Mouse (Mus musculus) right cerebral cortex, adult 2 months (tissue): Measurements from ENCODE around the gene Otud3.
"Not testable (repeated sequence)": the region's sequence is repeated elsewhere in the genome, so short reads cannot be mapped to it uniquely, and the experiment has no call there.

Experiments used
- DNase-seq, 2 experiments: peaks; one replicate each; pipeline ENCODE4 v3.0.0; 2021 to 2022; ENCODE audit warnings: low spot score in 2 of 2

The Otud3 gene

GRCm38 (mm10) chr4:138892655-138893054 is 21.1 kb downstream of the Otud3 start:
- DNase-seq = no peak

DNA sequence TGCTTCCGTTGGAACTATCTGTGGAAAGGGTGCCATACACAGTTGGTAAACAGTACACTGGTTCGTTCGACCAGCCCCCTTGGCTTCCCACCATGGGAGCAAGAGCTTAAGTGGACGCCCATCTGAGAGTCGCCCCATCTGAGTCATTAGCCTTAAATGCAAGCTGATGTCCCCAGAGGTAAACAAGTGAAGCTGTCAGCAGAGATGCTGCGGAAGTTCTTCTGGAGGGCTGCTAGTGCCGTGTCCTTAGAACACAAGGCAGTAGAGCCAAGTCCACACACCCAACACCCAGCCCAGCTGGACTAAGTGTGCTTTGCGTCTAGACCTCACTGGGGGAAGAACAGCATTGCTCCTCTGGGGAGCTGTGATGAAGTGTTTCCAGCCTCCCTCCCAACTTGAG is 24.1 kb downstream of the Otud3 start:
- DNase-seq = no peak

DNA sequence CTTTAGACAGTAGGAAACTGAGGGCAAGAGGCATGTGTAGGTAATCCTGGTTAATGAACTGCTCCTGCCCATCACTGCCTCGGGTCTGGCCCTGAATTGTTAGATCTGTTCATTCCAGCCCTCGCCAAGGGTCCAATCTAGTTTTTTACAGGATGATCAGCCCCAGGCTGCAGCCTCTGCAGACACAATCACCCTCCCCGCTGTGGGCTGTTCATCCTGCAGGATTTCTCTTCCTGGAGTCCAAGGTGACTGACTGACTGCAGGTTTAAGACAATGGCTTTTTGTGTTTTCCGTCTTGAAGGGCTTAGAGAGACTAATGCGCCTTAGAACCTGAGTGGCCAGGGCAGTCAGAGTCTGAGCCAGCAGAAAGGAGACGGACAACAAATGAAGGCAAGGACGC is 24.6 kb downstream of the Otud3 start:
- DNase-seq = no peak

- peak; percentile 94 for DNase-seq
Measured at GRCm38 (mm10) chr4:138884261-138884660, 29.5 kb downstream of the Otud3 start.

GRCm38 (mm10) chr4:138882179-138882578 is 31.6 kb downstream of the Otud3 start:
- DNase-seq = peak; percentile 64 to 69

GRCm38 (mm10) chr4:138880811-138881584 is 32.7 kb downstream of the Otud3 start:
- no peak for DNase-seq

GRCm38 (mm10) chr4:138879808-138880207 is 33.9 kb downstream of the Otud3 start:
- no peak for DNase-seq

DNA sequence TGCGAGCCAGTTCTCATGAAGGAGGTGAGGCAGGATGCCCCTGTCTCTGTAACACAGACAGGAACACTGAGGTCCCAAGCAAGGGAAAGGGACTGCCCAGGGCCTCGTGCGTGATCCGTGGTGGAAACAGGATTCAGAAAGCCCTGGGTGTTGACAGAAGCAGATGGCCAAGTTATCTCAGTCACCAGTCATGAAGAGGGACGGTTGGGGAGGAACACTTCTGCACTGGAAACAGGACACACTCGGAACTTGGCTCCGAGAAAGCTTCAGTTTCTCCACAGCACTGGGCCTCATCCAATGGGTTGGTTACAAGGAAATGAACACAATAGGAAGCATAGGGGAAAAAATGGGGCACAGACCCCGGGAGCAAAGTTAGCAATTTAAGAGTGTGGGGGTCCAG is 35.0 kb downstream of the Otud3 start:
- no peak for DNase-seq

GRCm38 (mm10) chr4:138877731-138878130 is 36.0 kb downstream of the Otud3 start, which contains the start of gene Pla2g2e:
Gene Pla2g2e (plus strand): TSS chr4:138877942.
- DNase-seq = no peak

GRCm38 (mm10) chr4:138875986-138876385 is 37.8 kb downstream of the Otud3 start:
- no peak for DNase-seq

DNA sequence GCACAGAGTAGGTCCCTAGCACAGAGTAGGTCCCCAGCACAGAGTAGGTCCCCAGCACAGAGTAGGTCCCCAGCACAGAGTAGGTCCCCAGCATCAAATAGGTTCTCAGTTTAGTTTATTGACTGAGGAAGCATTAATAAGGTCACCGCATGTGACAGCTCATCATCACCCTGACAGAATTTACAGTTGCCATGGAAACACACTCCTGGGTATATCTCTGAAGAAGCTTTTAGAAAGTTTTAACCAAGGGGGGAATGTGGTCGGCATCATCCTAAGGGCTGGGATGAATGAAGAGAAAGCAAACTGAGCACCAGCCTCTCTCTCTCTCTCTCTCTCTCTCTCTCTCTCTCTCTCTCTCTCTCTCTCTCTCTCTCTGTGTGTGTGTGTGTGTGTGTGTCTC is 38.5 kb downstream of the Otud3 start:
- DNase-seq = not testable (repeated sequence)

GRCm38 (mm10) chr4:138873864-138874263 is 39.9 kb downstream of the Otud3 start, which contains the start of gene Gm13030:
Gene Gm13030 (minus strand): TSS chr4:138873964.
- no peak for DNase-seq

DNA sequence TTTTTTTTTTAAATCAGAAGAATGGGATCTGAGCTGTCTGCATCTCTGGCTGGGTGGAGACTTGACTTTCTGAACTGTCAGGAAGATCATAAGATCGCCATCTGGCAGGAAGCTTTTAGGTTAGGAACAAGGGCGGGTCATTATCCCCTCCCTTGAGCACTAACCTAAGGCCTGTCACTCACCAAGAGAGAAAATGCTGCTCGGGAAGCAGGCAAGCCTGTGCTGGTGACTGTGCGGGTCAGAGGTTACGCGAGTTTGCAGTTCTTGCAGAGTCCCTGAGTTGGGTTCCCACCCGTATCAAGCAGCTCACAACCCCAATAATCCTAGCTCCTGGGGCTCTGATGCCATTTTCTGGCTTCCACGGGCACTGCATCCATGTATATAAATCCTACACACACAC is 45.1 kb downstream of the Otud3 start:
- no peak for DNase-seq

DNA sequence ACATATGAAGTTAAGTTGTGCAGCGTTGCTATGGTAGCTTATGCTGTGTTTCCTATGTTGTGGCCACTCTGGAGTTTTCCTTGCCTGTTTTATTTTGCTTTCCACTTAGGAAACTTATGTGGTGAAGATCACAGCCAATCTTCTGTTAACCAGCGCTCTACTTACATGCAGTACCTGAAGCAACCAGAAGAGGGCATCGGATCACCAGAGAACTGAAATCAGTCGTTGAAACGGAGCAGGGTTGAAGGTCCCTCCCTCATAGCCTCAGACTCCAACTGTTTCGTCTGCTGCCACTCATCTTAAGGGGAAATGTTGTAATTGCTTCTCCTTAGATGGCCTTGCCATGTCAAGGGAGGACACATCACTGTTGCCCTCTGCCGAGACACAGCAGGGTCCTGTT is 47.3 kb downstream of the Otud3 start:
- DNase-seq = peak; percentile 88 to 89

- no peak for DNase-seq
Measured at GRCm38 (mm10) chr4:138865991-138866390, 47.8 kb downstream of the Otud3 start.

DNA sequence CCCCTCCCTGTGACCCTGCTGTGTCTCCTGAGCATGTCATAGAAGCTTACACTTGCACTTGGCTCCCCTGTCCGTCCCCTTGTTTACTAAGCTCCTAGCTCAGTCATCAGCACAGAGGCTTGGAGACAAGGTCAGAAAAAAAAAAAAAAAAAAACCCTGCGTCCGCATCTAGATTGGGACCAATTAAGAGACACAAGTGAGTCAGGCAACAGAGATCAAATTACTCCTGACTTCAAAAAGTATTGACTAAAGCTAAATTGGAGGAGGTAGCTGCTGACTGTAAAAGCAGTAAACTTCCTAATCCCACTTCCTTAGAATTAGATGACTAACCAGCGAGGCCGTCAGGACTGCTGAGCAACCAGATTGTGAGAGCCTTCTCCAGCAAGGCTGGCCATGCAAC is 48.7 kb downstream of the Otud3 start:
- no peak for DNase-seq

GRCm38 (mm10) chr4:138863344-138863998 is 50.3 kb downstream of the Otud3 start, which contains the start of gene Pla2g5:
Gene Pla2g5 (minus strand): TSS chr4:138863482.
- no peak for DNase-seq

- peak; percentile 81 for DNase-seq
Measured at GRCm38 (mm10) chr4:138859728-138860127, 54.0 kb downstream of the Otud3 start.

GRCm38 (mm10) chr4:138859245-138859644 is 54.5 kb downstream of the Otud3 start:
- peak in 1 of 2 experiments; percentile 18 for DNase-seq

DNA sequence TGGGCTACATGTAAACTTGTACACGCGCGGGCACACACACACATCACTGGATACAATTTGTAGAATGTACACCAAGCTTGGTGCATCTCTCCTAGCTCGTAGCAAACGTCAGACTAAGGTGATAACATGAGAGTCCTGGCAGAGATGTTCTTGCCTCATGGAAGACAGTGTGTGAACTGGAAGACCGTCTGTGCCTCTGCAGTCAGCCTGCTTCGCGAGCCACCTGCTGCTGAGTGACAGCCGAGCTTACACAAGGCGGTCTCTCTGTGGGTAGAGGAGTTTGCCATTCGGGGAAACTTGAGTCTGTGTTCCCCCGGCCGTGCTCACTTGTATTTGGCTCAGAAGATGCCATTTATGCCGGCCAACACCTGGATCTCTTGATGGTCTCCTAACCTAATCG is 55.3 kb downstream of the Otud3 start:
- peak in 1 of 2 experiments; percentile 56 for DNase-seq

GRCm38 (mm10) chr4:138857576-138857975 is 56.2 kb downstream of the Otud3 start:
- DNase-seq = no peak

GRCm38 (mm10) chr4:138856491-138856890 is 57.3 kb downstream of the Otud3 start:
- DNase-seq = peak; percentile 71 to 81

DNA sequence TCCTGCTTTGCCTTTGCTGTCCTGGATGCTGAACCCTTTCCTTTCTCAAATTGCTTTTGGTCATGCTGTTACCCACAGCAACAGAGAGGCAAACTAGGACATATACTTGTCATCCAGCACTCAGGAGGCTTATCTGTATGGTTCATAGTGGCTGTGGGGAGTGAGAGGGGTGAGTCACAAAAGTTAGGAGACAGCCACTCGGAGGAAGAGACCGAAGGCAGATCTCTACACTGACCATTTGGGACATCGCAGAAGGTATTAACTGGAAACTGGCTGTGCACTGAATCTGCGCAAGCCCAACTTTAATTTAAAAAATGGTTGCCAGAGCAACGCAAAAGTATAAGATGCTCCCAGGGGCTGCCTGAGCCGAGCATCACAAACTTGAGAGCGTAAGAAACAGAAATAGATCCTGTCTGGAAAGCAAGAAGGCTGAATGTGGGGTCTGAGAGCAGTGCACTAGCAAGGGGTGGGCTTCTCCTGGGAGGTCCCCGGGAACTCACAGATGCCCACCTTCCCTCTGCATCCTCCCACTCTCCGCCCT is 58.6 kb downstream of the Otud3 start:
- DNase-seq = peak in 1 of 2 experiments; percentile 57
